Mouse (Mus musculus) hindbrain, embryonic 16.5 days (tissue): ENCODE measurements at regions not wholly inside any gene's neighbourhood (a gene's known extent, or its start where the extent isn't known, plus 50 kb on each side); places are given as distances from the start of the nearest gene placed in this dataset.

Experiments
- ATAC-seq: fragments of 200-750 bp; cut with Nextera tagmentation; 2 replicates; pipeline ENCODE4 v1.8.0; 2017; ENCODE audit warnings: moderate TSS enrichment, moderate library complexity
- H3K27ac ChIP-seq: fragments of 300-500 bp; sonication (generic); 2 replicates; pipeline ENCODE4 v1.5.1; 2014; ENCODE audit warnings: low read depth, mild to moderate bottlenecking, control low read depth, low read length, moderate library complexity
- H3K27me3 ChIP-seq: fragments of 300-500 bp; sonication (generic); replicated peaks from 2 replicates; pipeline ENCODE4 v1.6.1; 2014; ENCODE audit warnings: low read length; ENCODE audit not compliant: control insufficient read depth, insufficient read depth
- H3K36me3 ChIP-seq: fragments of 300-500 bp; sonication (generic); 2 replicates; pipeline ENCODE4 v1.6.1; 2014; ENCODE audit warnings: mild to moderate bottlenecking, low read length, moderate library complexity, mixed read lengths; ENCODE audit not compliant: control insufficient read depth, insufficient read depth
- H3K4me1 ChIP-seq: fragments of 300-500 bp; sonication (generic); 2 replicates; pipeline ENCODE4 v1.6.1; 2014; ENCODE audit warnings: low read depth, low read length; ENCODE audit not compliant: control insufficient read depth, insufficient read depth
- H3K4me2 ChIP-seq: fragments of 300-500 bp; sonication (generic); 2 replicates; pipeline ENCODE4 v1.6.1; 2014; ENCODE audit warnings: mild to moderate bottlenecking, low read length, control low read depth, moderate library complexity
- H3K4me3 ChIP-seq: fragments of 300-500 bp; sonication (generic); 2 replicates; pipeline ENCODE4 v1.5.1; 2014; ENCODE audit warnings: mild to moderate bottlenecking, low read length, control low read depth, moderate library complexity
- H3K9ac ChIP-seq: fragments of 300-500 bp; sonication (generic); 2 replicates; pipeline ENCODE4 v1.6.1; 2014; ENCODE audit warnings: low read depth, mild to moderate bottlenecking, control low read depth, low read length, moderate library complexity
- H3K9me3 ChIP-seq: fragments of 300-500 bp; sonication (generic); 2 replicates; pipeline ENCODE4 v1.6.1; 2014; ENCODE audit warnings: mild to moderate bottlenecking, low read length, moderate library complexity; ENCODE audit not compliant: control insufficient read depth
- WGBS: fragments of 180-500 bp; shearing (Covaris S2); extraction: QIAGEN DNeasy Blood & Tissue Kit; methylation state at CpG from one replicate; pipeline ENCODE4 v1.1.7; 2014; 5-methylcytosine and 5-hydroxymethylcytosine counted together

DNA sequence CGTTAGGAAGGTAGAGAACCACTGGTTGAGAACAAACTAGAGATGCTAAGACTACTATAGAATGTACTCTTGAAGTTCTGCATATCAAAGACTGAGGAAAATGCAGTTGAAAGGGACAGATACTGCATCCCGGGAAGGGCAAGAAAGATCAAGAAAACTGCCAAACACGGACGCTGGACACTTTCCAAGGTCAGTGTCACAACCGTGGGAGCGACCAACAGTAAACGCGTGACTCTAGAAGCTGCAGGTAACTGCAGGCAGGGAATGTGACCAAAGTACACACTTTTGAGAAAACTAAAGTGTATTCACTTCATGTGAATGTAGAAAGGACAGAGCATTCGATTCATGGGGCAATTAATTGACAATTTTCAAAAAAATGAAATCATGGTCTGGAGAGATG lies 368.6 kb upstream of the Mgmt start:
- ATAC-seq: no peak
- no peaks in the 10 kb centered on the region for H3K36me3 ChIP-seq
- no peak overlapping the region for H3K4me2 ChIP-seq
- H3K9ac ChIP-seq: no peak overlapping the region
- H3K27ac ChIP-seq: no peak overlapping the region
- no peak overlapping the region for H3K4me3 ChIP-seq
- no peaks in the 10 kb centered on the region for H3K9me3 ChIP-seq
- H3K27me3 ChIP-seq: no peaks in the 10 kb centered on the region
- no peaks in the 10 kb centered on the region for H3K4me1 ChIP-seq
- 88% methylated on average over 9 of the region's 9 CpGs for WGBS

DNA sequence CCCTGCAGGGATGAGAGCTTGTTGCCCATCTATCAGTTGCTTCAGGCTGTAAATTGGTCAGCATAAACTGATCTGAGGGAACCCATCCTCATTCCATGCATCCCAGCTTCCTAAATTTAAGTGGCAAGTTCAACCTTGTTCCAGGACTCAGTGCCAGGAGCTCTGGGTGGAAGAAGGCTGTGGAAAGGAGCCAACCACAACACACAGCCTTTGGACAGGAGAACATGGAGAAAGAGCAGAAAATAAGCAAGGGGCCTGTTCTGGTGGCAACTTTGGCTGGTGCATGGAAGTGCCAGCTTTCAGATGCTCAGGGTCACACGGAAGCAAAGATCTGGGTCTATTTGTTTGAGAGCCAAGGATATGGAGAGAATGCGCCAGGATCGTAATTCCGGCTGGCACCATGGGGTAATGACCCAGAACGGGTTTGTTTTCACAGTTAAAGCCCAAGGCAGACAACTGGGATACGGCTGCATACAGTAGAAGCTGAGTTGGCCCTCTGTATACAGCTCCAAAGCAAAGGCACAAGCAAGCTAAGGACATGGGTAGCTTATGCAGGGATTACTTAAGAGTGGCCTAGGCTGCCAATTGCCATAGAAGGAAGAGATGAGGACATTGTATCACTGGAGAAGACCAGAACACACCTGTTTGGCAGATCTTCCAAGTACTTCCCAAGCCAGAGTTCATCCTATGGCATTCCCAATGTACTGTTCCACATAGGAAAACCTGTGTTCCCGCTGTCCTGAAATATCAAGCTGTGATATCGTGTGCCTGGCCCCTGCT lies 364.2 kb upstream of the Mgmt start:
- H3K4me2 ChIP-seq: no peak overlapping the region
- no peak overlapping the region for H3K9ac ChIP-seq
- H3K4me3 ChIP-seq: no peak overlapping the region
- H3K27me3 ChIP-seq: no peaks in the 10 kb centered on the region
- no peaks in the 10 kb centered on the region for H3K4me1 ChIP-seq
- H3K9me3 ChIP-seq: no peaks in the 10 kb centered on the region
- ATAC-seq: no peak
- no peak overlapping the region for H3K27ac ChIP-seq
- no peaks in the 10 kb centered on the region for H3K36me3 ChIP-seq
- WGBS: 69% methylated on average over 8 of the region's 8 CpGs

DNA sequence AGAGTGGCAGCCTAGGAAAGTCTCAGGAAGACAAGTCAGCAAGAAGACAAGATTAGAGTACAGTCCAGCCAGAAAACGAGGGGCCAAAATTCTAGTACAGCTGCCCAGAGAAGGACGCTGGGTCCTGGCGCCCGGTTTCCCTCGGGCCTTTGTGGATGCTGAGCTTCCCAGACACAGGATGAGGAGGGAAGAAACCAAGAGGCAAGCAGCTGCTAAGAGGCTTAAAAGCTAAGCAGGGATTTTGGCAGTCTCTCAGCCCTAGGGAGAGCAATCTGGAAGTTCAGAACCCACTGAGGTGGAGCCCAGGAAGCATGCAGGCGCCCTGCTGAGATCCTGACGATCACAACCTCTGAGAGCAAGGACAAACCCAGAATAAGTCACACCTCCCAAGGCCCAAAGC lies 363.1 kb upstream of the Mgmt start:
- no peaks in the 10 kb centered on the region for H3K27me3 ChIP-seq
- 59% methylated on average over 7 of the region's 7 CpGs for WGBS
- H3K9me3 ChIP-seq: no peaks in the 10 kb centered on the region
- H3K27ac ChIP-seq: no peak overlapping the region
- no peak overlapping the region for H3K4me2 ChIP-seq
- ATAC-seq: no peak
- H3K4me3 ChIP-seq: no peak overlapping the region
- H3K4me1 ChIP-seq: no peaks in the 10 kb centered on the region
- H3K9ac ChIP-seq: no peak overlapping the region
- H3K36me3 ChIP-seq: no peaks in the 10 kb centered on the region

DNA sequence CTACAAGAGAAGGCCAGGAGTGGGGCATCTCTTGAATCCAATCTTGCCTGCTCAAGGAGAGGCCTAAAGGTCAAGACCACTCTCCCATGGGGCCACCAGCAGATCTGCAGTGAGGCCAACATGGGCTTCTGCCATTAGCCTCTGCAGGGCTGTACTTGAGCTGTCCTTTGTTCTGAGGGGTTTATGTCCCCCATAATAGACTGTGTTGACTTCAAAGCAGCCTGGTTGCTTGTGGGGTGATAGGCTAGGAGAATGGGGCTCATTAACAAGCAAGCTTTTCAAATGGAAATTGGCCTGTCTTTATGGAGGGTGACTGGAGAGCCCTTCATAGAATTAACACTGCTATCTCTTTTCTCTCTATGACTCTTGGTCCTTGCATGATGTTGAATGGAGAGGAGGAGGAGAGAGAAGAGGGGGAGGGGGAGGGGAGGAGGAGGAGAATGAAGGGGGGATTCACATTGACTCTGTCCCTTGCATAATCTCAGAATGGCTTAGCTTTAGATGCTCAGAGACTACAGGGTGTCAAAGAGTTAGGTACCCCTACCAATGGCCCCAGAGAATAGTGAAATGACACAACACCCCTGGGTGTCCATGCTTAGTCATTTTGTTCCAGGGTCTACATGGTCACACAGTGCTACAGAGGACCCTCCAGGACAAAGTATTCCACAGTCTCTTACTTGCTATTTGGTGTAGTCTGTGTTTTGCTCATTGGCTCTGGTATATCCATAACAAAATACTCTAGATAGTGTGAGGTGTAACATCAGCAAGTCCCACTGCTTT lies 352.3 kb upstream of the Mgmt start:
- no peaks in the 10 kb centered on the region for H3K4me1 ChIP-seq
- no peak overlapping the region for H3K9ac ChIP-seq
- H3K4me2 ChIP-seq: no peak overlapping the region
- H3K27me3 ChIP-seq: no peaks in the 10 kb centered on the region
- H3K4me3 ChIP-seq: no peak overlapping the region
- H3K27ac ChIP-seq: no peak overlapping the region
- no peaks in the 10 kb centered on the region for H3K9me3 ChIP-seq
- no peaks in the 10 kb centered on the region for H3K36me3 ChIP-seq
- ATAC-seq: no peak

DNA sequence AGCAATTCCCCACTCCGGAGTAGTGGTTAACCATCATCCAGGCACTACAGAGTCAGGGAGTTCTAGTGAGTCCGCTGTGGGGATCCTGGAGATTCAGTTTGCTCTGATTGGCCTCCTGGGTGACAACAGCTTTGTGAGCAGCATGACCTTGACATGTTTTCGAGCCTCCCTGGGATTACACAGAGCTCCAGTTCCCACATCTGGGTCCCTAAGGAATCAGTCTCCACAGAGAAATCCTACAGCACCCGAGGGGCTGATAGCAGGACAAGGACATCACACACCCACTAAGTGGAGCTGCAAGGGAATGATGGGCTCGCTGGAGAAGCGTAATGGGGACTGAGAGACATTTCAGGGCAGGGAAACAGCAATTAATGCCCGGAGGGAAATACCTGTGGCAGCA lies 351.5 kb upstream of the Mgmt start:
- ATAC-seq: no peak

DNA sequence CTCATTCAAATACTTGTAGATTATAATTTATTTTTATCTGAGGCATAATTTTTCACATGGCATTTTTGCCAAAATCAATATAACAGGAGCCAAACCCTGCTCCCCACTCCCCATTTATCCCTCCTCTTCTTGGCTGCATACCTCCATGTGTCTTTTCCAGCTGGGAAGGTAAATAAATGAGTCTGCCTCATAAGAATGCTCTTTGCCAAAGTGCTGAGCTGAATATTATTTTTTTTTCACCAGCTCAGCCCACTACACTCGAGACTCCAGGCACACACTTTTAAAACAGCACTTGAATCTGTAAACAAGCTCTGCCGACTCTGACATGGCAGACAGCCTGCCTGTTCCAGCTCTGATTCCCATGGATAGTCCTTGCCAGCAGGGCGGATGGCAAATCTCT lies 346.6 kb upstream of the Mgmt start:
- Histone ChIP-seq H3K36me3 (no peaks in the 10 kb centered on the region), H3K27ac (no peak overlapping the region), H3K9ac (no peak overlapping the region), H3K9me3 (no peaks in the 10 kb centered on the region), H3K4me2 (no peak overlapping the region), H3K4me1 (no peaks in the 10 kb centered on the region), H3K27me3 (no peaks in the 10 kb centered on the region), H3K4me3 (no peak overlapping the region)
- ATAC-seq: no peak
- WGBS: 54% methylated on average over 3 of the region's 3 CpGs

More for the DNA sequence above, 351.5 kb upstream of the Mgmt start:
- H3K36me3 ChIP-seq: no peaks in the 10 kb centered on the region
- H3K4me1 ChIP-seq: no peaks in the 10 kb centered on the region
- no peak overlapping the region for H3K27ac ChIP-seq
- H3K27me3 ChIP-seq: no peaks in the 10 kb centered on the region
- H3K4me3 ChIP-seq: no peak overlapping the region
- WGBS: 74% methylated on average over 7 of the region's 7 CpGs
- H3K9ac ChIP-seq: no peak overlapping the region
- no peaks in the 10 kb centered on the region for H3K9me3 ChIP-seq
- H3K4me2 ChIP-seq: no peak overlapping the region

DNA sequence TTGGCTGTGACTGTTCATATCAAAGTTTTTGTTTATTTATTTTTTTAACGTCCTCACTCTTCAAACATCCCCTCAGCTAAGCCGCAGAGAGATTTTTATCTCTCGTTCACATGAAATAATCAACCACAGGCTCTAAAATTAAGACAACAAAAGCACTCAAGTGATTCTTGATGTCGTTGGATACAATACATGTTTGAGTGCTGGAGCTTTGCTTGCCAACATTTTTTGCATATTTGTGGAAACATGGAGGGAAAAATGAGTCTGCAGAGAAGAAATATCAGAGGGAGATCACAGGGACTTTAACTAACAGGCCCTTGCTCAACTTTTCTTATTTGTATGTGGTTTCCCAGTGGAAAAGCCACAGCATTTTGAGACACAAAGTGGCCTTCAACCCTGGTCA lies 338.0 kb upstream of the Mgmt start:
- Histone ChIP-seq H3K4me1 (no peaks in the 10 kb centered on the region), H3K9me3 (no peaks in the 10 kb centered on the region), H3K4me2 (no peak overlapping the region), H3K4me3 (no peak overlapping the region), H3K9ac (no peak overlapping the region), H3K27ac (no peak overlapping the region), H3K36me3 (no peaks in the 10 kb centered on the region), H3K27me3 (no peaks in the 10 kb centered on the region)
- WGBS: 62% methylated on average over 4 of the region's 4 CpGs
- ATAC-seq: no peak

DNA sequence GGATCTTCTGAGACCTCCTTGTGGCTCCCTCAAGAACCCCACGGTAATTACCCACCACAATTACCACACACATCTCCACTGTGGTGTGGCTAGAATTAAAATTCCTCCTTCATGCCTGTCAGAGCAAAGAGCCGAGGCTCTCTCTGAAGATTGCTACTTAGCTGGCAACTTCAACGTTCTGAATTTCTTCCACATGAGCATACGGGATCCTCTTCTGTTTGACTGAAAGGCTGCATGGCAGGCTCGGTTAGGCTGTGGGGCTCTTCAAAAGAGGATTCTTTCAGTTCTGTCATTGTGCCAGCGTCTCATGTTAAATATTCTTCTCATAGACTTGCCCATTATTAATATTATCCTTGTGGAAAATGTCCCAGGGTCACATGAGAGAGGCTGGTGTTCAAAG lies 334.9 kb upstream of the Mgmt start:
- Histone ChIP-seq H3K4me1 (no peaks in the 10 kb centered on the region), H3K4me3 (no peak overlapping the region), H3K36me3 (no peaks in the 10 kb centered on the region), H3K27me3 (no peaks in the 10 kb centered on the region), H3K9me3 (no peaks in the 10 kb centered on the region), H3K9ac (no peak overlapping the region), H3K4me2 (no peak overlapping the region), H3K27ac (no peak overlapping the region)
- ATAC-seq: no peak
- 67% methylated on average over 6 of the region's 6 CpGs for WGBS

DNA sequence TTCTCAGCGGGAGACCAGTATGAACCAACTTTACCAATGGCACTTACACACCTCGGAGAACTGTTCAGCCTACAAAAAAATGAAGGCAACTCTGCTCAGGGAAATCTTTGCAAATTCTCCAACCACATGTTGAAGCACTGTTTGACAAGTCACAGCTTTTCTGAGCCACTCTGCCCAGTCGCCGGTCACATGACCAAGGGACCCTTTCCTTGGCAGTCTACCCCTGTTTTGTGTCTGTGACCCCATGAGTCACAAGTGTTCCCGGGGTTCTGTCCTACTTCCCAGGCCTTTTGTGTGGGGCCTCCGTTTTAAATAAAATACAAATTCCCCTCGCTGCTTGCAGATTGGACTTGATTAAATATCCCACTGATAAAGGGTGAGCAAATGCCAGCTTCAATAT lies 323.5 kb upstream of the Mgmt start:
- H3K4me2 ChIP-seq: no peak overlapping the region
- WGBS: 48% methylated on average over 7 of the region's 7 CpGs
- H3K9me3 ChIP-seq: no peaks in the 10 kb centered on the region
- H3K4me1 ChIP-seq: no peaks in the 10 kb centered on the region
- no peak overlapping the region for H3K9ac ChIP-seq
- no peak for ATAC-seq
- no peak overlapping the region for H3K4me3 ChIP-seq
- no peaks in the 10 kb centered on the region for H3K36me3 ChIP-seq
- no peaks in the 10 kb centered on the region for H3K27me3 ChIP-seq
- H3K27ac ChIP-seq: no peak overlapping the region
